Mouse (Mus musculus) CH12.LX (cell line): ENCODE data around the gene Zc3h8. TPM values are rescaled to one million over a fixed set of nuclear protein-coding genes. Genes with fewer than 3 reads are reported as not detected.

Experiments
- DNase-seq: peaks from one replicate; pipeline ENCODE4 v3.0.0-alpha.2; 2013; ENCODE audit errors: extremely low read depth
- H3K27ac ChIP-seq: 2 replicates; pipeline ENCODE4 v1.5.1; 2012; ENCODE audit warnings: low read depth, mild to moderate bottlenecking, control low read depth, moderate library complexity; ENCODE audit not compliant: insufficient read depth
- H3K27me3 ChIP-seq: replicated peaks from 2 replicates; pipeline ENCODE3; 2012; ENCODE audit warnings: inconsistent platforms
- H3K36me3 ChIP-seq, 2 experiments: replicated peaks in 1 of 2; 2 replicates each; pipeline versions ENCODE3 to v1.6.1; 2012; ENCODE audit warnings: inconsistent platforms in 1 of 2, low read length in 1 of 2, mild to moderate bottlenecking in 1 of 2, mixed read lengths in 1 of 2, moderate library complexity in 1 of 2; ENCODE audit not compliant: control insufficient read depth in 1 of 2, insufficient read depth in 1 of 2
- H3K4me1 ChIP-seq, 2 experiments: 2 replicates each; pipeline ENCODE4 v1.6.1; 2012; ENCODE audit warnings: inconsistent platforms in 1 of 2, moderate library complexity in 1 of 2; ENCODE audit not compliant: insufficient read depth in 2 of 2, control insufficient read depth in 1 of 2
- H3K4me2 ChIP-seq: 2 replicates; pipeline ENCODE4 v1.6.1; 2012; ENCODE audit warnings: low read depth, mild to moderate bottlenecking, control low read depth; ENCODE audit not compliant: poor library complexity, insufficient read depth, severe bottlenecking
- H3K4me3 ChIP-seq, 3 experiments: fragments of 150-350 bp in 1 of 3; sonication (generic) in 1 of 3; replicated peaks in 1 of 3; 2 replicates each; pipeline versions ENCODE3 to v1.5.1; 2011 to 2012; ENCODE audit warnings: low read depth in 2 of 3, low read length in 2 of 3, mild to moderate bottlenecking in 2 of 3, moderate library complexity in 2 of 3, control low read depth in 1 of 3, improper control_type of control experiment in 1 of 3, inconsistent platforms in 1 of 3, mixed read lengths in 1 of 3; ENCODE audit not compliant: poor library complexity in 1 of 3
- H3K79me2 ChIP-seq: replicated peaks from 2 replicates; pipeline ENCODE4 v1.6.1; 2012; ENCODE audit warnings: mild to moderate bottlenecking, moderate library complexity; ENCODE audit not compliant: control insufficient read depth, poor library complexity, insufficient read depth, severe bottlenecking; ENCODE audit errors: extremely low read depth
- H3K9ac ChIP-seq: 2 replicates; pipeline ENCODE4 v1.6.1; 2012; ENCODE audit warnings: low read depth, mild to moderate bottlenecking, control low read depth, moderate library complexity; ENCODE audit not compliant: insufficient read depth
- H3K9me3 ChIP-seq: replicated peaks from 2 replicates; pipeline ENCODE3; 2012; ENCODE audit warnings: low read length, inconsistent platforms, mixed read lengths
- BHLHE40 ChIP-seq: IDR thresholded peaks from 2 replicates; pipeline ENCODE4 v1.6.1; 2011; ENCODE audit warnings: mild to moderate bottlenecking, low read depth, low read length, improper control_type of control experiment
- CHD1 ChIP-seq: IDR thresholded peaks from 2 replicates; pipeline ENCODE4 v1.6.1; 2012; ENCODE audit warnings: low read depth, low read length, improper control_type of control experiment, inconsistent platforms
- CHD2 ChIP-seq: IDR thresholded peaks from 2 replicates; pipeline ENCODE4 v1.6.1; 2011; ENCODE audit warnings: low read length, improper control_type of control experiment
- CTCF ChIP-seq, 2 experiments: IDR thresholded peaks in 1 of 2; conservative IDR thresholded peaks in 1 of 2; 2 replicates each; pipeline ENCODE4 v1.5.1; 2011 to 2012; ENCODE audit warnings: low read depth in 2 of 2, low read length in 2 of 2, improper control_type of control experiment in 1 of 2, inconsistent platforms in 1 of 2, mild to moderate bottlenecking in 1 of 2, moderate library complexity in 1 of 2
- E2F4 ChIP-seq: IDR thresholded peaks from 2 replicates; pipeline ENCODE4 v1.6.1; 2011; ENCODE audit warnings: low read depth, low read length, improper control_type of control experiment; ENCODE audit not compliant: insufficient replicate concordance
- ELF1 ChIP-seq: IDR thresholded peaks from 2 replicates; pipeline ENCODE4 v1.6.1; 2014; ENCODE audit warnings: low read depth, mild to moderate bottlenecking, inconsistent platforms, low read length, improper control_type of control experiment
- EP300 ChIP-seq: IDR thresholded peaks from 2 replicates; pipeline ENCODE4 v1.6.1; 2011; ENCODE audit warnings: low read length, improper control_type of control experiment
- ETS1 ChIP-seq: conservative IDR thresholded peaks from 2 replicates; pipeline ENCODE4 v1.6.1; 2012; ENCODE audit warnings: low read depth, mild to moderate bottlenecking, inconsistent platforms, low read length, improper control_type of control experiment, moderate library complexity
- GABPA ChIP-seq: IDR thresholded peaks from 2 replicates; pipeline ENCODE4 v1.6.1; 2012; ENCODE audit warnings: low read depth, low read length, improper control_type of control experiment, inconsistent platforms; ENCODE audit not compliant: insufficient replicate concordance
- HCFC1 ChIP-seq: IDR thresholded peaks from 2 replicates; pipeline ENCODE4 v1.6.1; 2012; ENCODE audit warnings: low read depth, mild to moderate bottlenecking, inconsistent platforms, low read length, improper control_type of control experiment
- IRF4 ChIP-seq: IDR thresholded peaks from 2 replicates; pipeline ENCODE4 v1.6.1; 2014; ENCODE audit warnings: low read depth, mild to moderate bottlenecking, inconsistent platforms, low read length, improper control_type of control experiment
- JUN ChIP-seq: IDR thresholded peaks from 2 replicates; pipeline ENCODE4 v1.6.1; 2011; ENCODE audit warnings: low read depth, mild to moderate bottlenecking, low read length, improper control_type of control experiment, moderate library complexity; ENCODE audit not compliant: insufficient read depth
- JUND ChIP-seq: conservative IDR thresholded peaks from 2 replicates; pipeline ENCODE4 v1.6.1; 2011; ENCODE audit warnings: low read depth, low read length, improper control_type of control experiment
- KAT2A ChIP-seq: IDR thresholded peaks from 2 replicates; pipeline ENCODE4 v1.6.1; 2012; ENCODE audit warnings: low read length, improper control_type of control experiment, inconsistent platforms; ENCODE audit not compliant: insufficient replicate concordance
- MAFK ChIP-seq: IDR thresholded peaks from 2 replicates; pipeline ENCODE4 v1.6.1; 2011; ENCODE audit warnings: low read length, improper control_type of control experiment; ENCODE audit not compliant: insufficient replicate concordance
- MAX ChIP-seq: IDR thresholded peaks from 2 replicates; pipeline ENCODE4 v1.6.1; 2011; ENCODE audit warnings: low read length, improper control_type of control experiment
- MAZ ChIP-seq: IDR thresholded peaks from 2 replicates; pipeline ENCODE4 v1.6.1; 2012; ENCODE audit warnings: low read depth, mild to moderate bottlenecking, inconsistent platforms, low read length, improper control_type of control experiment, moderate library complexity
- MEF2A ChIP-seq: IDR thresholded peaks from 2 replicates; pipeline ENCODE4 v1.6.1; 2014; ENCODE audit warnings: low read depth, mild to moderate bottlenecking, inconsistent platforms, low read length, improper control_type of control experiment, borderline replicate concordance
- MXI1 ChIP-seq: IDR thresholded peaks from 2 replicates; pipeline ENCODE4 v1.6.1; 2011; ENCODE audit warnings: mild to moderate bottlenecking, low read depth, low read length, improper control_type of control experiment
- MYC ChIP-seq: IDR thresholded peaks from 2 replicates; pipeline ENCODE4 v1.6.1; 2011; ENCODE audit warnings: low read depth, mild to moderate bottlenecking, improper control_type of control experiment, low read length
- NELFE ChIP-seq: IDR thresholded peaks from 2 replicates; pipeline ENCODE4 v1.6.1; 2011; ENCODE audit warnings: low read depth, low read length, improper control_type of control experiment
- NRF1 ChIP-seq: IDR thresholded peaks from 2 replicates; pipeline ENCODE4 v1.6.1; 2014; ENCODE audit warnings: low read depth, mild to moderate bottlenecking, inconsistent platforms, low read length, improper control_type of control experiment, moderate library complexity
- PAX5 ChIP-seq: IDR thresholded peaks from 2 replicates; pipeline ENCODE4 v1.6.1; 2012; ENCODE audit warnings: low read length, inconsistent platforms, mixed read lengths
- POLR2A ChIP-seq: IDR thresholded peaks from 2 replicates; pipeline ENCODE4 v1.6.1; 2011; ENCODE audit warnings: low read depth, mild to moderate bottlenecking, improper control_type of control experiment, low read length
- POLR2AphosphoS2 ChIP-seq: IDR thresholded peaks from 2 replicates; pipeline ENCODE4 v1.6.1; 2011; ENCODE audit warnings: low read depth, low read length, improper control_type of control experiment
- RAD21 ChIP-seq: IDR thresholded peaks from 2 replicates; pipeline ENCODE4 v1.6.1; 2011; ENCODE audit warnings: low read depth, mild to moderate bottlenecking, low read length, improper control_type of control experiment, moderate library complexity
- RCOR1 ChIP-seq: conservative IDR thresholded peaks from 2 replicates; pipeline ENCODE4 v1.6.1; 2012; ENCODE audit warnings: low read depth, mild to moderate bottlenecking, inconsistent platforms, low read length, improper control_type of control experiment
- SIN3A ChIP-seq: IDR thresholded peaks from 2 replicates; pipeline ENCODE4 v1.6.1; 2012; ENCODE audit warnings: low read length, improper control_type of control experiment, inconsistent platforms
- SMC3 ChIP-seq: IDR thresholded peaks from 2 replicates; pipeline ENCODE4 v1.6.1; 2011; ENCODE audit warnings: low read depth, low read length, improper control_type of control experiment
- TBP ChIP-seq: conservative IDR thresholded peaks from 2 replicates; pipeline ENCODE4 v1.6.1; 2011; ENCODE audit warnings: low read depth, low read length, improper control_type of control experiment
- TCF12 ChIP-seq: IDR thresholded peaks from 2 replicates; pipeline ENCODE4 v1.6.1; 2014; ENCODE audit warnings: low read depth, mild to moderate bottlenecking, inconsistent platforms, low read length, improper control_type of control experiment
- UBTF ChIP-seq: IDR thresholded peaks from 2 replicates; pipeline ENCODE4 v1.6.1; 2012; ENCODE audit warnings: low read depth, mild to moderate bottlenecking, inconsistent platforms, low read length, improper control_type of control experiment, moderate library complexity
- USF1 ChIP-seq: IDR thresholded peaks from 2 replicates; pipeline ENCODE4 v1.6.1; 2014; ENCODE audit warnings: low read depth, mild to moderate bottlenecking, inconsistent platforms, low read length, improper control_type of control experiment
- USF2 ChIP-seq: conservative IDR thresholded peaks from 2 replicates; pipeline ENCODE4 v1.6.1; 2011; ENCODE audit warnings: low read depth, low read length, improper control_type of control experiment
- ZC3H11A ChIP-seq: IDR thresholded peaks from 2 replicates; pipeline ENCODE4 v1.6.1; 2012; ENCODE audit warnings: low read depth, mild to moderate bottlenecking, inconsistent platforms, low read length, improper control_type of control experiment
- ZKSCAN1 ChIP-seq: IDR thresholded peaks from 2 replicates; pipeline ENCODE4 v1.6.1; 2012; ENCODE audit warnings: low read depth, inconsistent platforms, low read length, improper control_type of control experiment, borderline replicate concordance
- ZMIZ1 ChIP-seq: IDR thresholded peaks from 2 replicates; pipeline ENCODE4 v1.6.1; 2012; ENCODE audit warnings: low read depth, mild to moderate bottlenecking, inconsistent platforms, low read length, improper control_type of control experiment
- ZNF384 ChIP-seq: IDR thresholded peaks from 2 replicates; pipeline ENCODE4 v1.6.1; 2012; ENCODE audit warnings: low read depth, low read length, improper control_type of control experiment, inconsistent platforms
- dilution Hi-C: fragments of 300-500 bp; cut with MboI; formaldehyde crosslinking; loops from 2 replicates; pipeline ENCODE4 v1.14.3; 2020; ENCODE audit warnings: low sequenced_read_pairs; ENCODE audit not compliant: extremely low pct_unique_long_range_greater_than_20kb, extremely low pct_ligation_motif_present
- in situ Hi-C: fragments of 300-500 bp; cut with MboI; formaldehyde crosslinking; loops from 3 replicates; pipeline ENCODE4 v1.14.3; 2019; ENCODE audit warnings: low sequenced_read_pairs, low pct_ligation_motif_present, low pct_unique_long_range_greater_than_20kb, mixed read lengths
- polyA plus RNA-seq: library from polyadenylated mRNA; unstranded; fragments of >175 nt; gene quantifications from 2 replicates; pipeline ENCODE4 v1.2.1, GENCODE M21; 2012; ENCODE audit warnings: low read depth; ENCODE audit not compliant: insufficient read length
- total RNA-seq, 2 experiments: library from RNA; depleted of rRNA; stranded (reverse); fragments of 300-350 nt in 1 of 2; fragments of >200 nt in 1 of 2; gene quantifications; 2 replicates each; pipeline ENCODE4 v1.2.3; 2012 to 2014

Gene Zc3h8
- total and polyA plus RNA-seq, 3 experiments: 8.1 to 15.2 (median 11.7) TPM

DNA sequence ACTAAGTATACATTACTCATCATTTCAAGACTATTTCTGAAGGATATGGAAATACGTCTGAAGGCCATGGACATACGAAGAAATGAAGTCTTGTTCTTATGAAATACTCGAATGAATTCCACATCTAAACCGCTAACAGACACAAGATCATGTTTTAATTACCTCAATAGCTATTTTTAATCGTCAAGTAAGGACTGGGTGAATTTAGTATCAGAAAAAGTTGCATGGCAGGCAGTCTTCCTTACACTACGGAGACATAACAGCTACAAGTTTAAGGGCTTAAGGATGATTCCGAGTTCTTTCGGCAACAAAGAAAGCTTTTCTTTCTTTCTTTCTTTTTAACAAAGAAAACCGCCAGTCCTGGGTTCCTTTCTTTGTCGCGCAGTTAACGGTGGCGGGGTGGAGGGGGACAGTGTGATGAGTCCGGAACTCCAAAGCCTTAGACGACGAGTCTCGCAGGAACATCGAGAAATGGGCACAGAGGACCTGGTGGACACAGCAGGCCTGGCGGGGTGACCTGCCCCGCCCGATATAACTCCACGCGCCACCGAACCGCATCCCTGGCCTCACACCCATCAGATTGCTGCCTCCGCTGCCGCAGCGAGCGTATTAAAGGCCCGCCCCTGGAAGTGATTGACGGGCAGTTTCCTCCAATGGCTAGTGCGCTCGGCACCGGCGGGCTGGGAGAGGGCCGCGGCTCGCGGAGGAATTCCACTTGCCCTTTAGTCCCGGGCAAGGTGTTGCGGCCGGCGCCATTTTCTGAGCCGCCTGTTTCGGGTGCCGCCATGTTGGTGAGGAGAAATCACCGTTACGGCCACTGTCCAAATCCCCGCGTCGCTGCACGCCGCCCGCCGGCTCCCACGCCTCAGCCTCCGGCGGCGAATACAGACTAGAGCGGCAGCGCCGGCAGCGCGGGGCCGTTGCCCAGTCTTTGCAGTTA lies 23.0 kb upstream of the Zc3h8 start, which contains the start of gene Zc3h6:
TSS of gene Zc3h6 (plus strand) at position 762 of the 940 bp plus-strand sequence.
- DNase-seq: peak; percentile 96
- H3K4me3 ChIP-seq: peak within 1 kb of the TSS; percentile 83 to 93 (median 89)
- peak within 1 kb of the TSS; percentile 96 for H3K27ac ChIP-seq
- H3K9me3 ChIP-seq: no peaks in the 10 kb centered on the region
- in situ Hi-C loops (no loop called here), dilution Hi-C loops (no loop called here)
- H3K4me1 ChIP-seq: peaks cover 3 to 16% of the 10 kb centered on the region in 2 experiments; a peak in 2 of 4 replicates
- H3K36me3 ChIP-seq: no peaks in the 10 kb centered on the region
- peak within 1 kb of the TSS; percentile 99 for H3K9ac ChIP-seq
- no peaks in the 10 kb centered on the region for H3K27me3 ChIP-seq
- H3K4me2 ChIP-seq: peak within 1 kb of the TSS; percentile 25
- no peaks in the 10 kb centered on the region for H3K79me2 ChIP-seq
- TF ChIP-seq ZKSCAN1: no peak
- TF ChIP-seq IRF4: no peak
- peak; percentile 88 for TF ChIP-seq POLR2A
- TF ChIP-seq CTCF (conservative IDR thresholded peaks at IDR 0.05 in 1 of 2, IDR thresholded peaks at IDR 0.05 in 1 of 2; ENCODE audit: low read depth in 2 of 2, low read length in 2 of 2): no peak
- peak; percentile 94 for TF ChIP-seq TCF12
- TF ChIP-seq USF2: no peak
- TF ChIP-seq MXI1: 0 out of 2 replicates have a peak, but pooled peaks have one; percentile 49
- peak; percentile 65 for TF ChIP-seq MYC
- no peak for TF ChIP-seq JUN
- peak; percentile 58; the same call in 1 of the 2 replicates for TF ChIP-seq POLR2AphosphoS2
- TF ChIP-seq USF1: no peak
- 0 out of 2 replicates have a peak, but pooled peaks have one; percentile 5 for TF ChIP-seq ETS1
- peak; percentile 66 for TF ChIP-seq MAX
- peak; percentile 67; the same call in 1 of the 2 replicates for TF ChIP-seq E2F4
- peak; percentile 70 for TF ChIP-seq MEF2A
- TF ChIP-seq SIN3A: peak; percentile 58
- peak; percentile 41; the same call in 1 of the 2 replicates for TF ChIP-seq BHLHE40
- TF ChIP-seq HCFC1: peak; percentile 79
- TF ChIP-seq MAZ: peak; percentile 79; the same call in 1 of the 2 replicates
- no peak for TF ChIP-seq PAX5
- no peak for TF ChIP-seq SMC3
- no peak for TF ChIP-seq RAD21
- TF ChIP-seq ELF1: peak; percentile 61
- TF ChIP-seq NRF1: peak; percentile 80
- TF ChIP-seq GABPA: no peak
- peak; percentile 97; the same call in 1 of the 2 replicates for TF ChIP-seq UBTF
- peak; percentile 95 for TF ChIP-seq TBP
- no peak for TF ChIP-seq MAFK
- no peak for TF ChIP-seq JUND
- TF ChIP-seq ZC3H11A: peak; percentile 65
- TF ChIP-seq EP300: no peak
- peak; percentile 91 for TF ChIP-seq CHD2
- peak; percentile 89 for TF ChIP-seq NELFE
- peak; percentile 63; the same call in 1 of the 2 replicates for TF ChIP-seq CHD1
- peak; percentile 49 for TF ChIP-seq RCOR1
- peak; percentile 94 for TF ChIP-seq KAT2A
- peak; percentile 52; the same call in 1 of the 2 replicates for TF ChIP-seq ZMIZ1
- no peak for TF ChIP-seq ZNF384
